Mouse (Mus musculus): ENCODE measurements around the gene Pdpr. TPM values are rescaled to one million over a fixed set of nuclear protein-coding genes. Genes with fewer than 3 reads are reported as not detected.

Pdpr gene
- 7.4 and 8.5 TPM in 2 replicates for polyA plus RNA-seq (2014; fragmentation: Nextera tagmentation; extraction: Ambion mirVana)

DNA sequence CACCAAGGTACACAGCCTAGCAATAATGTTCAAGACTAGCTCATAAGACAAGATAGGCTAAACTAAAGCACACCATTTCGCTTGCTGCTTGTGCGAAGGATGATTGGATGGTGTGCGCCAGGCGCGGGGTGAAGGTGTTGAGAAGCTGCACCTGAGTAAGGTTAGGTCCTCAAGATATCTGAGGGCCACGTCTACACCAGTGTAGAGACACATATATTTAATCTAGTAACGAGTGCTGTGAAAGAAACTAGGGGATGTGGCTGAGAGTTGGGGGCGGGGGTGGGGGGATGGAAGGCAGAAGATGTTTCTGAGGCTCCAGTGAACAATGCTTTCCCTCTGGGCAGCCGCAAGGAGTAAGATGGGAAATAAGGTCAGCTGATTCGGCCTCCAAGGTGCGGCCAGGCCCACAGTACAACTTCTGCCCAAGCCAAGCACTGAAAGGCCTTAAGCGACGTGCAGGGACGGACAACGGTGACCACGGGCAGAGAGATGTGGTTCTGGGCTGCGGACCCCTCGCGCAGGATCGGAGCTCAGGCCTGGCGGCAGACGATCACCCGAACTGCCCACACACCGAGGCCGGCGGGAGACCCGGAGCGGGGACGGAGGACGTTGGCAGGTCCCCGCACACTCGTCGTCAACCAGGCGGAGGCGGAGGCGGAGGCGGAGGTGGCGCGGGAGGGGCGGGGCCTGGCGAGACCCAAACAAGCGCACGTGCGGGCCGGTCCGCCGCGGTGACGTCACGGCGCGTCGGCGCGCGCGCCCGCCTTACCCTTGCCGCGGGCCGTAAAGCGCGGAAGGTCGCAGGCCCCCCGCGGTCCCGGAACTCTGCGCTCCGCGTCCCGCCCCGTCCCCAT lies at the start of gene Pdpr:
Gene Pdpr (plus strand): TSS at position 766 of the 854 bp plus-strand sequence.
- H3K27me3 ChIP-seq (ENCODE audit: control insufficient read depth, insufficient read depth, low read length), result no peaks in the 10 kb centered on the region
- H3K36me3 ChIP-seq (ENCODE audit: control insufficient read depth, insufficient read depth, low read length), result no peaks in the 10 kb centered on the region
- DNase-seq (ENCODE audit: low spot score), result peak; percentile 95
- H3K9ac ChIP-seq (ENCODE audit: low read length), result peak within 1 kb of the TSS; percentile 66
- peak within 1 kb of the TSS; percentile 67 for H3K4me2 ChIP-seq (ENCODE audit: low read depth, low read length, severe bottlenecking)
- H3K27ac ChIP-seq (ENCODE audit: low read depth, low read length), result no peak within 1 kb of the TSS
- peak within 1 kb of the TSS; percentile 57 for H3K4me3 ChIP-seq (ENCODE audit: low read depth, low read length)
- ATAC-seq (replicated peaks; ENCODE audit: low FRiP score), result peak; percentile 92
- WGBS, result 6% methylated on average over 64 of the region's 72 CpGs
- no peaks in the 10 kb centered on the region for H3K9me3 ChIP-seq (ENCODE audit: control insufficient read depth, low read length)
- no peaks in the 10 kb centered on the region; the same call in 1 of the 2 replicates for H3K4me1 ChIP-seq (replicated peaks; ENCODE audit: control insufficient read depth, insufficient read depth, low read length)

GRCm38 (mm10) chr8:111048694-111049093 lies 45.7 kb upstream of the Pdpr start:
- ATAC-seq (replicated peaks; ENCODE audit: low FRiP score) (no peak), DNase-seq (ENCODE audit: low spot score) (no peak)
- Histone ChIP-seq H3K27ac (ENCODE audit: low read depth, low read length) (no peak overlapping the region), H3K27me3 (ENCODE audit: control insufficient read depth, insufficient read depth, low read length) (no peaks in the 10 kb centered on the region), H3K9ac (ENCODE audit: low read length) (no peak overlapping the region), H3K4me2 (ENCODE audit: low read depth, low read length, severe bottlenecking) (no peak overlapping the region), H3K9me3 (ENCODE audit: control insufficient read depth, low read length) (no peaks in the 10 kb centered on the region), H3K4me1 (replicated peaks; ENCODE audit: control insufficient read depth, insufficient read depth, low read length) (no peaks in the 10 kb centered on the region), H3K36me3 (ENCODE audit: control insufficient read depth, insufficient read depth, low read length) (peaks cover 26% of the 10 kb centered on the region), H3K4me3 (ENCODE audit: low read depth, low read length) (no peak overlapping the region)
- 97% methylated on average over 2 of the region's 2 CpGs for WGBS

GRCm38 (mm10) chr8:111049106-111049505 lies 45.3 kb upstream of the Pdpr start:
- no peak overlapping the region for H3K27ac ChIP-seq (ENCODE audit: low read depth, low read length)
- DNase-seq (ENCODE audit: low spot score) (no peak), ATAC-seq (replicated peaks; ENCODE audit: low FRiP score) (no peak)
- no peaks in the 10 kb centered on the region for H3K27me3 ChIP-seq (ENCODE audit: control insufficient read depth, insufficient read depth, low read length)
- H3K36me3 ChIP-seq (ENCODE audit: control insufficient read depth, insufficient read depth, low read length), result peaks cover 31% of the 10 kb centered on the region
- no peak overlapping the region for H3K4me2 ChIP-seq (ENCODE audit: low read depth, low read length, severe bottlenecking)
- WGBS, result 97% methylated on average over 7 of the region's 7 CpGs
- no peak overlapping the region for H3K4me3 ChIP-seq (ENCODE audit: low read depth, low read length)
- H3K9me3 ChIP-seq (ENCODE audit: control insufficient read depth, low read length), result no peaks in the 10 kb centered on the region
- H3K4me1 ChIP-seq (replicated peaks; ENCODE audit: control insufficient read depth, insufficient read depth, low read length), result no peaks in the 10 kb centered on the region
- H3K9ac ChIP-seq (ENCODE audit: low read length), result no peak overlapping the region

- 91% methylated on average over 12 of the region's 12 CpGs for WGBS
- ATAC-seq (replicated peaks; ENCODE audit: low FRiP score) (no peak), DNase-seq (ENCODE audit: low spot score) (no peak)
- H3K9me3 ChIP-seq (ENCODE audit: control insufficient read depth, low read length), result no peaks in the 10 kb centered on the region
- H3K36me3 ChIP-seq (ENCODE audit: control insufficient read depth, insufficient read depth, low read length), result peaks cover 31% of the 10 kb centered on the region
- no peak overlapping the region for H3K4me3 ChIP-seq (ENCODE audit: low read depth, low read length)
- H3K4me1 ChIP-seq (replicated peaks; ENCODE audit: control insufficient read depth, insufficient read depth, low read length), result peaks cover 9% of the 10 kb centered on the region
- no peak overlapping the region for H3K4me2 ChIP-seq (ENCODE audit: low read depth, low read length, severe bottlenecking)
- H3K27me3 ChIP-seq (ENCODE audit: control insufficient read depth, insufficient read depth, low read length), result no peaks in the 10 kb centered on the region
- no peak overlapping the region for H3K27ac ChIP-seq (ENCODE audit: low read depth, low read length)
- H3K9ac ChIP-seq (ENCODE audit: low read length), result no peak overlapping the region
These were observed 40.5 kb upstream of the Pdpr start for GRCm38 (mm10) chr8:111053827-111054518.

- no peak overlapping the region for H3K27ac ChIP-seq (ENCODE audit: low read depth, low read length)
- H3K4me1 ChIP-seq (replicated peaks; ENCODE audit: control insufficient read depth, insufficient read depth, low read length), result peaks cover 9% of the 10 kb centered on the region
- ATAC-seq (replicated peaks; ENCODE audit: low FRiP score) (no peak), DNase-seq (ENCODE audit: low spot score) (no peak)
- H3K27me3 ChIP-seq (ENCODE audit: control insufficient read depth, insufficient read depth, low read length), result no peaks in the 10 kb centered on the region
- no peak overlapping the region for H3K4me3 ChIP-seq (ENCODE audit: low read depth, low read length)
- no peak overlapping the region for H3K4me2 ChIP-seq (ENCODE audit: low read depth, low read length, severe bottlenecking)
- peaks cover 29% of the 10 kb centered on the region for H3K36me3 ChIP-seq (ENCODE audit: control insufficient read depth, insufficient read depth, low read length)
- no peaks in the 10 kb centered on the region for H3K9me3 ChIP-seq (ENCODE audit: control insufficient read depth, low read length)
- H3K9ac ChIP-seq (ENCODE audit: low read length), result no peak overlapping the region
- 90% methylated on average over 17 of the region's 17 CpGs for WGBS
These were observed 39.3 kb upstream of the Pdpr start for GRCm38 (mm10) chr8:111055031-111055634.

DNA sequence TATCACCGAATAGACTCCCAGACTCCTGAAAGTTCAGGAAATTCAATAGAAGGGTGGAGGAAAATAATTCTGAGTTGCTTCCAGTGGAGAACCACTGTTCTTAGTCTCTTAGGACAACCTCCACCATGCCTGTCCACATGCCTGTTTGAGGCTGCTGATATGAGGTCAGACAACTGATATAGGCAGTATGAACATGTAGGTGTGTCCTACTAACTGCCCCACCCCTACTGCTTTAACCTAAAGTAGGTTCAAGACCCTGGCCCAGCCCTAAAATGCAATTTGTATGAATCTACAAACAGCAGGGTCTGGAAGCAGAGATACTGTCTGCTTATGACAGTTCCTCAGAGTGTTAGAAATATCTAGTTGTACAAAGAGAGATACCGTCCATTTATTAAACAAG lies 38.8 kb upstream of the Pdpr start:
- Histone ChIP-seq H3K4me1 (replicated peaks; ENCODE audit: control insufficient read depth, insufficient read depth, low read length) (peaks cover 9% of the 10 kb centered on the region), H3K36me3 (ENCODE audit: control insufficient read depth, insufficient read depth, low read length) (peaks cover 29% of the 10 kb centered on the region), H3K9me3 (ENCODE audit: control insufficient read depth, low read length) (no peaks in the 10 kb centered on the region), H3K27ac (ENCODE audit: low read depth, low read length) (no peak overlapping the region), H3K4me3 (ENCODE audit: low read depth, low read length) (peak overlapping the region; percentile 97; the same call in 1 of the 2 replicates), H3K9ac (ENCODE audit: low read length) (no peak overlapping the region), H3K4me2 (ENCODE audit: low read depth, low read length, severe bottlenecking) (no peak overlapping the region), H3K27me3 (ENCODE audit: control insufficient read depth, insufficient read depth, low read length) (no peaks in the 10 kb centered on the region)
- DNase-seq (ENCODE audit: low spot score) (no peak), ATAC-seq (replicated peaks; ENCODE audit: low FRiP score) (peak; percentile 28)
- 70% methylated on average over 2 of the region's 2 CpGs for WGBS

GRCm38 (mm10) chr8:111056158-111056663 lies 38.2 kb upstream of the Pdpr start, which contains the start of gene Exosc6:
Gene Exosc6 (plus strand): TSS chr8:111056339.
- DNase-seq (ENCODE audit: low spot score), result peak; percentile 95
- Histone ChIP-seq H3K9me3 (ENCODE audit: control insufficient read depth, low read length) (no peaks in the 10 kb centered on the region), H3K27ac (ENCODE audit: low read depth, low read length) (peak within 1 kb of the TSS; percentile 66), H3K4me2 (ENCODE audit: low read depth, low read length, severe bottlenecking) (peak within 1 kb of the TSS; percentile 97), H3K4me1 (replicated peaks; ENCODE audit: control insufficient read depth, insufficient read depth, low read length) (peaks cover 9% of the 10 kb centered on the region), H3K9ac (ENCODE audit: low read length) (peak within 1 kb of the TSS; percentile 90), H3K36me3 (ENCODE audit: control insufficient read depth, insufficient read depth, low read length) (peaks cover 29% of the 10 kb centered on the region), H3K27me3 (ENCODE audit: control insufficient read depth, insufficient read depth, low read length) (no peaks in the 10 kb centered on the region), H3K4me3 (ENCODE audit: low read depth, low read length) (peak within 1 kb of the TSS; percentile 97)
- WGBS, result under 1% methylated on average over 61 of the region's 68 CpGs
- ATAC-seq (replicated peaks; ENCODE audit: low FRiP score), result peak; percentile 93

GRCm38 (mm10) chr8:111056691-111057293 lies 37.6 kb upstream of the Pdpr start:
- Histone ChIP-seq H3K9ac (ENCODE audit: low read length) (peak overlapping the region; percentile 90), H3K36me3 (ENCODE audit: control insufficient read depth, insufficient read depth, low read length) (peaks cover 29% of the 10 kb centered on the region), H3K27ac (ENCODE audit: low read depth, low read length) (peak overlapping the region; percentile 66), H3K4me2 (ENCODE audit: low read depth, low read length, severe bottlenecking) (peak overlapping the region; percentile 97), H3K9me3 (ENCODE audit: control insufficient read depth, low read length) (no peaks in the 10 kb centered on the region), H3K4me1 (replicated peaks; ENCODE audit: control insufficient read depth, insufficient read depth, low read length) (peaks cover 9% of the 10 kb centered on the region), H3K27me3 (ENCODE audit: control insufficient read depth, insufficient read depth, low read length) (no peaks in the 10 kb centered on the region), H3K4me3 (ENCODE audit: low read depth, low read length) (peak overlapping the region; percentile 97)
- DNase-seq (ENCODE audit: low spot score) (peak; percentile 71), ATAC-seq (replicated peaks; ENCODE audit: low FRiP score) (peak; percentile 66)
- under 1% methylated on average over 61 of the region's 63 CpGs for WGBS
